In genomic region chr3:51372883-51373282, GRCm38 (mm10) we compare ENCODE assay signal across 16 mouse cellular contexts. TPM values are rescaled to one million over a fixed set of nuclear protein-coding genes. Genes with fewer than 3 reads are reported as not detected.
DNase-seq lines count a peak whose midpoint lies in the region; ATAC-seq and TF ChIP-seq lines count a peak whose summit lies in the region.
"Had no signal": no experiment of that assay in that cellular context is flagged by ENCODE, and none has a peak within 500 bp of the region (broad histone marks: within the 10 kb centered on the region; RNA-seq: fewer than 3 reads in every experiment).

No protein-coding gene starts in this region.

- no peak for ATAC-seq in erythroblast, adult 5-6 weeks (replicated peaks; ENCODE audit: low FRiP score, poor library complexity, severe bottlenecking)
- ATAC-seq in lung, embryonic 16.5 days (ENCODE audit: low read depth), result no peak
- no peak for ATAC-seq in liver, embryonic 13.5 days (ENCODE audit: low read depth)
- ATAC-seq: intestine, postnatal 0 days had no signal

- no peak for DNase-seq in lung, adult 2 months
- peak; percentile 40 for DNase-seq in NIH3T3 (ENCODE audit: low read depth)
- DNase-seq in liver, embryonic 13.5 days, result no peak
- DNase-seq in MN1 (ENCODE audit: low spot score), result no peak
- no peak for DNase-seq in urinary bladder, postnatal 4 days (ENCODE audit: low spot score in 2 of 2)
- DNase-seq: cerebellum, adult 9-10 months; right cerebral cortex, postnatal 14 days; thymus, postnatal 25 days had no signal

- H3K36me3 ChIP-seq in erythroblast, embryonic 14.5 days (ENCODE audit: control insufficient read depth), result no peaks in the 10 kb centered on the region
- H3K36me3 ChIP-seq in lung, embryonic 16.5 days (ENCODE audit: control insufficient read depth, insufficient read depth, low read length), result no peaks in the 10 kb centered on the region
- no peaks in the 10 kb centered on the region for H3K36me3 ChIP-seq in liver, embryonic 13.5 days
- H3K36me3 ChIP-seq: limb, embryonic 13.5 days had no signal

- 47% methylated on average over 5 of the region's 5 CpGs for WGBS in lung, embryonic 16.5 days
- WGBS in lung, adult 2 months, result 36% methylated on average over 5 of the region's 5 CpGs
- WGBS in liver, embryonic 13.5 days (ENCODE audit: insufficient replicate concordance), result 47% methylated on average over 5 of the region's 5 CpGs

- peak overlapping the region; percentile 33; the same call in 1 of the 2 replicates for H3K4me2 ChIP-seq in lung, embryonic 16.5 days (ENCODE audit: low read depth, low read length)
- no peak overlapping the region for H3K4me2 ChIP-seq in liver, embryonic 13.5 days
- H3K4me2 ChIP-seq: limb, embryonic 13.5 days had no signal

- no peak for TF ChIP-seq CTCF in lung, adult 2 months (IDR thresholded peaks at IDR 0.05; ENCODE audit: insufficient read depth, low read length)

- no peak overlapping the region for H3K27ac ChIP-seq in lung, embryonic 16.5 days (ENCODE audit: low read length)
- no peak overlapping the region for H3K27ac ChIP-seq in liver, embryonic 13.5 days
- H3K27ac ChIP-seq: limb, embryonic 13.5 days had no signal

- TF ChIP-seq POLR2A in lung, adult 2 months (IDR thresholded peaks at IDR 0.05; ENCODE audit: borderline replicate concordance, extremely low read depth, low read depth, low read length), result no peak

- peak overlapping the region; percentile 22 for H3K4me3 ChIP-seq in erythroblast, embryonic 14.5 days (replicated peaks)
- H3K4me3 ChIP-seq in lung, embryonic 16.5 days (ENCODE audit: low read length), result no peak overlapping the region
- H3K4me3 ChIP-seq in lung, adult 2 months (replicated peaks; ENCODE audit: extremely low read depth, low read depth, low read length), result no peak overlapping the region
- H3K4me3 ChIP-seq in liver, embryonic 13.5 days (replicated peaks), result no peak overlapping the region
- H3K4me3 ChIP-seq: limb, embryonic 13.5 days had no signal

- no peaks in the 10 kb centered on the region for H3K27me3 ChIP-seq in erythroblast, embryonic 14.5 days (ENCODE audit: control insufficient read depth)
- no peaks in the 10 kb centered on the region for H3K27me3 ChIP-seq in lung, embryonic 16.5 days (ENCODE audit: control insufficient read depth, insufficient read depth, low read depth, low read length)
- H3K27me3 ChIP-seq in liver, embryonic 13.5 days, result no peaks in the 10 kb centered on the region
- H3K27me3 ChIP-seq: limb, embryonic 13.5 days had no signal

- H3K9me3 ChIP-seq in erythroblast, embryonic 14.5 days (ENCODE audit: control insufficient read depth, low read length), result peaks cover 2% of the 10 kb centered on the region; the same call in 1 of the 2 replicates
- no peaks in the 10 kb centered on the region for H3K9me3 ChIP-seq in lung, embryonic 16.5 days (ENCODE audit: control insufficient read depth, low read length)
- H3K9me3 ChIP-seq in liver, embryonic 13.5 days (replicated peaks), result no peaks in the 10 kb centered on the region
- H3K9me3 ChIP-seq: limb, embryonic 13.5 days had no signal

- H3K9ac ChIP-seq in lung, embryonic 16.5 days (ENCODE audit: low read length), result no peak overlapping the region
- H3K9ac ChIP-seq in liver, embryonic 13.5 days, result peak overlapping the region; percentile 29; the same call in 1 of the 2 replicates
- H3K9ac ChIP-seq: limb, embryonic 13.5 days had no signal

- H3K4me1 ChIP-seq in erythroblast, embryonic 14.5 days (ENCODE audit: control insufficient read depth), result peaks cover 46% of the 10 kb centered on the region
- H3K4me1 ChIP-seq in lung, embryonic 16.5 days (replicated peaks; ENCODE audit: control insufficient read depth, insufficient read depth, low read length), result no peaks in the 10 kb centered on the region
- 0 out of 2 replicates have a peak, but pooled peaks cover 2% of the 10 kb centered on the region for H3K4me1 ChIP-seq in lung, adult 2 months (ENCODE audit: control insufficient read depth, insufficient read depth, low read length)
- peaks cover 41% of the 10 kb centered on the region for H3K4me1 ChIP-seq in liver, embryonic 13.5 days (replicated peaks)
- H3K4me1 ChIP-seq: limb, embryonic 13.5 days had no signal

RNA-seq across cellular contexts. Expression of gene Mgarp, which starts 23.7 kb away (rescaled TPM):
- polyA plus RNA-seq in erythroblast, embryonic 14.5 days (2012), result 0.08 TPM in 2 replicates
- total RNA-seq in erythroblast, adult 5-6 weeks (2015; ENCODE audit: low replicate concordance), result not detected in 2 replicates
- total RNA-seq in erythroblast, adult 5-6 weeks (2017; ENCODE audit: low replicate concordance), result 0.56 TPM in 1 of 2 replicates, not detected in the other
- 1.2 and 1.9 TPM in 2 replicates for polyA plus RNA-seq in lung, embryonic 16.5 days (2015; fragmentation: Nextera tagmentation; extraction: Ambion mirVana)
- polyA plus RNA-seq in lung, adult 2 months (2012; rRNA removed), result not detected in 2 replicates
- 1.1 TPM in 2 replicates for polyA plus RNA-seq in liver, embryonic 13.5 days (2015; fragmentation: Nextera tagmentation; extraction: Ambion mirVana)
- total RNA-seq: hematopoietic stem cell, adult 5-6 weeks; left cerebral cortex, adult 18-20 months; monocyte, adult 5-6 weeks had no signal

RNA-seq across cellular contexts. Expression of gene Elf2, which starts 32.4 kb away (rescaled TPM):
- polyA plus RNA-seq in erythroblast, embryonic 14.5 days (2012), result 1.1 and 1.4 TPM in 2 replicates
- 20.9 and 24.0 TPM in 2 replicates for total RNA-seq in erythroblast, adult 5-6 weeks (2015; ENCODE audit: low replicate concordance)
- total RNA-seq in erythroblast, adult 5-6 weeks (2017; ENCODE audit: low replicate concordance), result 65.4 and 81.5 TPM in 2 replicates
- 68.4 and 74.5 TPM in 2 replicates for polyA plus RNA-seq in lung, embryonic 16.5 days (2015; fragmentation: Nextera tagmentation; extraction: Ambion mirVana)
- 46.1 and 52.7 TPM in 2 replicates for polyA plus RNA-seq in lung, adult 2 months (2012; rRNA removed)
- 24.0 and 24.4 TPM in 2 replicates for polyA plus RNA-seq in liver, embryonic 13.5 days (2015; fragmentation: Nextera tagmentation; extraction: Ambion mirVana)

RNA-seq across cellular contexts. Expression of gene Ndufc1, which starts 35.9 kb away (rescaled TPM):
- 4.2 and 5.7 TPM in 2 replicates for polyA plus RNA-seq in erythroblast, embryonic 14.5 days (2012)
- total RNA-seq in erythroblast, adult 5-6 weeks (2015; ENCODE audit: low replicate concordance), result 27.4 and 43.2 TPM in 2 replicates
- total RNA-seq in erythroblast, adult 5-6 weeks (2017; ENCODE audit: low replicate concordance), result 2.5 and 23.8 TPM in 2 replicates
- 677 and 741 TPM in 2 replicates for polyA plus RNA-seq in lung, embryonic 16.5 days (2015; fragmentation: Nextera tagmentation; extraction: Ambion mirVana)
- 88.1 and 106 TPM in 2 replicates for polyA plus RNA-seq in lung, adult 2 months (2012; rRNA removed)
- 563 and 588 TPM in 2 replicates for polyA plus RNA-seq in liver, embryonic 13.5 days (2015; fragmentation: Nextera tagmentation; extraction: Ambion mirVana)

RNA-seq across cellular contexts. Expression of gene Naa15, which starts 42.1 kb away (rescaled TPM):
- 1.2 TPM in 2 replicates for polyA plus RNA-seq in erythroblast, embryonic 14.5 days (2012)
- total RNA-seq in erythroblast, adult 5-6 weeks (2015; ENCODE audit: low replicate concordance), result 27.2 and 38.0 TPM in 2 replicates
- total RNA-seq in erythroblast, adult 5-6 weeks (2017; ENCODE audit: low replicate concordance), result 42.0 and 49.9 TPM in 2 replicates
- 30.0 and 32.2 TPM in 2 replicates for polyA plus RNA-seq in lung, embryonic 16.5 days (2015; fragmentation: Nextera tagmentation; extraction: Ambion mirVana)
- polyA plus RNA-seq in lung, adult 2 months (2012; rRNA removed), result 2.1 and 3.9 TPM in 2 replicates
- polyA plus RNA-seq in liver, embryonic 13.5 days (2015; fragmentation: Nextera tagmentation; extraction: Ambion mirVana), result 34.5 and 47.1 TPM in 2 replicates

Comparison
In these comparisons a context has a peak if more than half of its experiments do, and no peak if none do; other contexts are left out.
1. RNA of gene Elf2, which starts 32.4 kb away (polyA plus RNA-seq): 68.4 to 74.5 TPM in lung, embryonic 16.5 days, 46.1 to 52.7 TPM in lung, adult 2 months and 24.0 to 24.4 TPM in liver, embryonic 13.5 days; 1.1 to 1.4 TPM in erythroblast, embryonic 14.5 days; every median in the first group is over 10 times any median in the second.
2. RNA of gene Ndufc1, which starts 35.9 kb away (polyA plus RNA-seq): 677 to 741 TPM in lung, embryonic 16.5 days, 563 to 588 TPM in liver, embryonic 13.5 days and 88.1 to 106 TPM in lung, adult 2 months; 4.2 to 5.7 TPM in erythroblast, embryonic 14.5 days; every median in the first group is over 10 times any median in the second.